Mouse (Mus musculus): ENCODE results near the gene Itga11.
"Not testable (repeated sequence)": the region's sequence is repeated elsewhere in the genome, so short reads cannot be mapped to it uniquely, and the experiment has no call there.

Gene Itga11

GRCm38 (mm10) chr9:62677641-62678549 is at the start of gene Itga11:
Itga11 (plus strand) TSS chr9:62677826.
- DNase-seq (ENCODE audit: low spot score in 2 of 2), result peak in 1 of 2 experiments; percentile 38

- DNase-seq (ENCODE audit: low spot score in 2 of 2), result peak in 1 of 2 experiments; percentile 23
Measured at GRCm38 (mm10) chr9:62630631-62631240, 46.9 kb upstream of the Itga11 start.

- no peak for DNase-seq (ENCODE audit: low spot score in 2 of 2)
Measured at GRCm38 (mm10) chr9:62632392-62632791, 45.2 kb upstream of the Itga11 start.

GRCm38 (mm10) chr9:62638045-62638444 is 39.6 kb upstream of the Itga11 start:
- DNase-seq (ENCODE audit: low spot score in 2 of 2), result no peak

- DNase-seq (ENCODE audit: low spot score in 2 of 2), result no peak
Measured at GRCm38 (mm10) chr9:62639686-62640085, 37.9 kb upstream of the Itga11 start.

- no peak for DNase-seq (ENCODE audit: low spot score in 2 of 2)
Measured at GRCm38 (mm10) chr9:62640188-62640587, 37.4 kb upstream of the Itga11 start.

GRCm38 (mm10) chr9:62645716-62646400 is 31.8 kb upstream of the Itga11 start:
- peak in 1 of 2 experiments; percentile 11 for DNase-seq (ENCODE audit: low spot score in 2 of 2)

- no peak for DNase-seq (ENCODE audit: low spot score in 2 of 2)
Measured at GRCm38 (mm10) chr9:62646721-62647183, 30.9 kb upstream of the Itga11 start.

- DNase-seq (ENCODE audit: low spot score in 2 of 2), result no peak
Measured at GRCm38 (mm10) chr9:62649444-62649843, 28.2 kb upstream of the Itga11 start.

GRCm38 (mm10) chr9:62650764-62651163 is 26.9 kb upstream of the Itga11 start:
- DNase-seq (ENCODE audit: low spot score in 2 of 2), result no peak

GRCm38 (mm10) chr9:62654336-62654735 is 23.3 kb upstream of the Itga11 start:
- DNase-seq (ENCODE audit: low spot score in 2 of 2), result no peak

- DNase-seq (ENCODE audit: low spot score in 2 of 2), result no peak
Measured at GRCm38 (mm10) chr9:62658016-62658415, 19.6 kb upstream of the Itga11 start.

GRCm38 (mm10) chr9:62659026-62659425 is 18.6 kb upstream of the Itga11 start:
- no peak for DNase-seq (ENCODE audit: low spot score in 2 of 2)

GRCm38 (mm10) chr9:62660971-62661370 is 16.7 kb upstream of the Itga11 start:
- not testable (repeated sequence) for DNase-seq (ENCODE audit: low spot score in 2 of 2)

GRCm38 (mm10) chr9:62663443-62663842 is 14.2 kb upstream of the Itga11 start:
- DNase-seq (ENCODE audit: low spot score in 2 of 2), result no peak

- DNase-seq (ENCODE audit: low spot score in 2 of 2), result no peak
Measured at GRCm38 (mm10) chr9:62664115-62664725, 13.4 kb upstream of the Itga11 start.

- DNase-seq (ENCODE audit: low spot score in 2 of 2), result no peak
Measured at GRCm38 (mm10) chr9:62665892-62666291, 11.7 kb upstream of the Itga11 start.

- no peak for DNase-seq (ENCODE audit: low spot score in 2 of 2)
Measured at GRCm38 (mm10) chr9:62668503-62668902, 9.1 kb upstream of the Itga11 start.

GRCm38 (mm10) chr9:62673241-62673640 is 4.4 kb upstream of the Itga11 start:
- DNase-seq (ENCODE audit: low spot score in 2 of 2), result no peak

GRCm38 (mm10) chr9:62675172-62675571 is 2.5 kb upstream of the Itga11 start:
- DNase-seq (ENCODE audit: low spot score in 2 of 2), result no peak

- no peak for DNase-seq (ENCODE audit: low spot score in 2 of 2)
Measured at GRCm38 (mm10) chr9:62678550-62679155, 1.0 kb downstream of the Itga11 start.

All from cerebellum, postnatal 4 days (tissue).